Mouse (Mus musculus): ENCODE measurements around the gene Pmepa1.

DNA sequence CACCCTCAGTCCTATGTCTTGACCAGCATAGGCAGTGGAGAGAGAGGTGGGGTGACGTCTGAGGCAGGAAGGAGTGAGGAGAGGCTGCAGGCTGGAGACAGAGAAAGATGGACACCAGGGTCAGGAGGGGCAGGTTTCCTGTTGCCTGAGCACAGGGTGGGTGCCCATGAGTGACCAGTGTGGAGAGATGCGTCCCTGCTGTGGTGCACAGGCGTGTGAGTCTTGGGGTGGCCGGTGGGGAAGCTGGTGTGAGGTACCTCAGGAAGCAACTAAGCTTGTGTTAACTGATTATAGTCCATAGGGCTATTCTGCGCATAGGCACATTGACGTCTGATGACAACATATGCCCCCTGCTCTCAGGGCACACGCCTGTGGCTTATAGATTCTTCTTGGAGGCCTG lies 97.3 kb downstream of the Pmepa1 start:
- TF ChIP-seq CTCF (IDR thresholded peaks at IDR 0.05; ENCODE audit: insufficient read depth, low read depth, low read length) (no peak), POLR2A (IDR thresholded peaks at IDR 0.05; ENCODE audit: insufficient read depth, low read depth, low read length) (no peak)

Data from olfactory bulb, adult 2 months (tissue).